Mouse (Mus musculus) gastrocnemius, postnatal 25 days (tissue): ENCODE measurements at regions not wholly inside any gene's neighbourhood (a gene's known extent, or its start where the extent isn't known, plus 50 kb on each side); places are given as distances from the start of the nearest gene placed in this dataset.

ENCODE experiments used
- DNase-seq: peaks from one replicate; pipeline ENCODE4 v3.0.0; 2022

GRCm38 (mm10) chr12:35429473-35429872 is 105.4 kb downstream of the Ahr start:
- DNase-seq, result no peak

- no peak for DNase-seq
These were observed 115.6 kb downstream of the Ahr start for GRCm38 (mm10) chr12:35419206-35419605.

- no peak for DNase-seq
These were observed 116.9 kb downstream of the Ahr start for GRCm38 (mm10) chr12:35417943-35418342.

GRCm38 (mm10) chr12:35416583-35416982 is 118.3 kb downstream of the Ahr start:
- DNase-seq, result no peak

GRCm38 (mm10) chr12:35412715-35413114 is 122.1 kb downstream of the Ahr start:
- no peak for DNase-seq

GRCm38 (mm10) chr12:35408461-35408860 is 126.4 kb downstream of the Ahr start:
- no peak for DNase-seq

- DNase-seq, result no peak
These were observed 126.8 kb downstream of the Ahr start for GRCm38 (mm10) chr12:35408044-35408443.

GRCm38 (mm10) chr12:35401853-35402252 is 133.0 kb downstream of the Ahr start:
- DNase-seq, result no peak

- no peak for DNase-seq
These were observed 133.6 kb downstream of the Ahr start for GRCm38 (mm10) chr12:35401219-35401618.

- no peak for DNase-seq
These were observed 139.6 kb downstream of the Ahr start for GRCm38 (mm10) chr12:35395211-35395610.

GRCm38 (mm10) chr12:35392111-35392510 is 142.7 kb downstream of the Ahr start:
- no peak for DNase-seq

GRCm38 (mm10) chr12:35390266-35390665 is 144.6 kb downstream of the Ahr start:
- DNase-seq, result no peak

- DNase-seq, result no peak
These were observed 145.0 kb downstream of the Ahr start for GRCm38 (mm10) chr12:35389839-35390238.

- DNase-seq, result peak; percentile 4
These were observed 150.6 kb downstream of the Ahr start for GRCm38 (mm10) chr12:35384211-35384610.

GRCm38 (mm10) chr12:35377266-35377665 is 157.6 kb downstream of the Ahr start:
- DNase-seq, result no peak

- DNase-seq, result no peak
These were observed 158.5 kb downstream of the Ahr start for GRCm38 (mm10) chr12:35376365-35376764.

GRCm38 (mm10) chr12:35357901-35358300 is 176.9 kb downstream of the Ahr start:
- DNase-seq, result no peak

- DNase-seq, result no peak
These were observed 196.5 kb downstream of the Ahr start for GRCm38 (mm10) chr12:35338191-35338954.

GRCm38 (mm10) chr12:35336314-35336713 is 198.5 kb downstream of the Ahr start:
- DNase-seq, result no peak

GRCm38 (mm10) chr12:35334344-35335075 is 200.3 kb downstream of the Ahr start:
- no peak for DNase-seq

- no peak for DNase-seq
These were observed 203.5 kb downstream of the Ahr start for GRCm38 (mm10) chr12:35331303-35331702.

GRCm38 (mm10) chr12:35329699-35330098 is 205.1 kb downstream of the Ahr start:
- DNase-seq, result no peak

- DNase-seq, result no peak
These were observed 215.3 kb downstream of the Ahr start for GRCm38 (mm10) chr12:35319571-35319970.

- no peak for DNase-seq
These were observed 217.8 kb downstream of the Ahr start for GRCm38 (mm10) chr12:35317046-35317445.
